Mouse (Mus musculus): ENCODE measurements at regions not wholly inside any gene's neighbourhood (a gene's known extent, or its start where the extent isn't known, plus 50 kb on each side); places are given as distances from the start of the nearest gene placed in this dataset.

- TF ChIP-seq CTCF (IDR thresholded peaks at IDR 0.05 in 2 of 3, conservative IDR thresholded peaks at IDR 0.05 in 1 of 3; ENCODE audit: control insufficient read depth in 1 of 3, insufficient read depth in 1 of 3, low read depth in 2 of 3, low read length in 3 of 3, poor library complexity in 1 of 3, severe bottlenecking in 1 of 3) (no peak), ZKSCAN1 (IDR thresholded peaks at IDR 0.05; ENCODE audit: low read depth, low read length) (no peak), USF1 (IDR thresholded peaks at IDR 0.05; ENCODE audit: low read depth, low read length) (no peak), MAFK (IDR thresholded peaks at IDR 0.05; ENCODE audit: borderline replicate concordance, low read depth, low read length) (no peak), POLR2AphosphoS2 (IDR thresholded peaks at IDR 0.05; ENCODE audit: low read length) (no peak), RAD21 (IDR thresholded peaks at IDR 0.05; ENCODE audit: low read depth, low read length) (no peak), MEF2A (IDR thresholded peaks at IDR 0.05; ENCODE audit: extremely low read depth, insufficient replicate concordance, low read depth, low read length, poor library complexity, severe bottlenecking) (no peak), ZNF384 (IDR thresholded peaks at IDR 0.05; ENCODE audit: low read depth, low read length) (no peak), MAZ (IDR thresholded peaks at IDR 0.05; ENCODE audit: low read depth, low read length) (no peak), NRF1 (IDR thresholded peaks at IDR 0.05; ENCODE audit: insufficient read depth, low read depth, low read length, poor library complexity, severe bottlenecking) (no peak), KAT2A (conservative IDR thresholded peaks at IDR 0.05; ENCODE audit: low read depth, low read length) (no peak), HCFC1 (IDR thresholded peaks at IDR 0.05; ENCODE audit: low read depth, low read length) (no peak), EP300 (IDR thresholded peaks at IDR 0.05; ENCODE audit: low read depth in 1 of 2, low read length in 2 of 2) (no peak), E2F4 (IDR thresholded peaks at IDR 0.05; ENCODE audit: borderline replicate concordance, low read depth, low read length) (no peak)
Observed at GRCm38 (mm10) chr10:54601993-54602392, 525.6 kb upstream of the Man1a start.
